Mouse (Mus musculus): ENCODE results near the gene Tarm1.

Gene Tarm1

GRCm38 (mm10) chr7:3442476-3443062 is 59.9 kb downstream of the Tarm1 start:
- DNase-seq (ENCODE audit: low read depth, low spot score) = peak; percentile 96

DNA sequence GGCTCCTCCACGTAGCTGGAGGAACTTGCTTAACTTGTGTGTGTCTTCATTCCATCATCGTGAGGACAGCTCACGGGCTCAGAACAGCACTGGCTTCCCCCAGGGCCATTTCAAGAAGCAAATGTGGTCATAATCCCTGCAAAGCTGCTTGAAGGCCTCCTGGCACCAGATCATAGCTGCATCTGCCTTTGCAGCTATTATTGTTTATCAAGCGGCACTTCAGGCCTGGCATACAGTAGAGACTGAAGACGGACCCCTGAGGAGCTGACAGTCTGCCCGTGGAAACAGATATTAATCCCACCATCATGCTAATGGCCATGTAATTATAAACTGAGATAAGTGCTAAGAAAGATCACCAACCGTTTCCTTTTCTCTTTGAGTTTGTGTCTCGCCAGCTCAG is 61.9 kb downstream of the Tarm1 start:
- no peak for DNase-seq (ENCODE audit: low read depth, low spot score)

GRCm38 (mm10) chr7:3439984-3440383 is 62.4 kb downstream of the Tarm1 start:
- no peak for DNase-seq (ENCODE audit: low read depth, low spot score)

GRCm38 (mm10) chr7:3437941-3438340 is 64.5 kb downstream of the Tarm1 start:
- no peak for DNase-seq (ENCODE audit: low read depth, low spot score)

Data from A20 (cell line).